Mouse (Mus musculus) hindbrain, embryonic 11.5 days (tissue): ENCODE results near the gene Tcf7l2. TPM values are rescaled to one million over a fixed set of nuclear protein-coding genes. Genes with fewer than 3 reads are reported as not detected.

Source experiments
- ATAC-seq: fragments of 200-750 bp; cut with Nextera tagmentation; 2 replicates; pipeline ENCODE4 v1.8.0; 2017; ENCODE audit warnings: mild to moderate bottlenecking, moderate TSS enrichment, moderate library complexity; ENCODE audit not compliant: low FRiP score
- DNase-seq: peaks from one replicate; pipeline ENCODE4 v3.0.0-alpha.2; 2015; ENCODE audit warnings: low spot score
- H3K27ac ChIP-seq: fragments of 300-500 bp; sonication (generic); 2 replicates; pipeline ENCODE4 v1.5.1; 2014; ENCODE audit warnings: mild to moderate bottlenecking, low read depth, low read length
- H3K27me3 ChIP-seq: fragments of 300-500 bp; sonication (generic); 2 replicates; pipeline ENCODE4 v1.6.1; 2014; ENCODE audit warnings: mild to moderate bottlenecking, low read length, moderate library complexity, mixed read lengths; ENCODE audit not compliant: control insufficient read depth, insufficient read depth
- H3K36me3 ChIP-seq: fragments of 300-500 bp; sonication (generic); 2 replicates; pipeline ENCODE4 v1.6.1; 2014; ENCODE audit warnings: mild to moderate bottlenecking, low read length, moderate library complexity, mixed read lengths; ENCODE audit not compliant: control insufficient read depth, insufficient read depth
- H3K4me1 ChIP-seq: fragments of 300-500 bp; sonication (generic); replicated peaks from 2 replicates; pipeline ENCODE4 v1.6.1; 2014; ENCODE audit warnings: low read length, mixed read lengths; ENCODE audit not compliant: control insufficient read depth, insufficient read depth
- H3K4me2 ChIP-seq: fragments of 300-500 bp; sonication (generic); replicated peaks from 2 replicates; pipeline ENCODE4 v1.6.1; 2014; ENCODE audit warnings: mild to moderate bottlenecking, low read depth, low read length
- H3K4me3 ChIP-seq: fragments of 300-500 bp; sonication (generic); 2 replicates; pipeline ENCODE4 v1.5.1; 2014; ENCODE audit warnings: low read depth, low read length
- H3K9ac ChIP-seq: fragments of 300-500 bp; sonication (generic); 2 replicates; pipeline ENCODE4 v1.6.1; 2014; ENCODE audit warnings: low read depth, low read length
- H3K9me3 ChIP-seq: fragments of 300-500 bp; sonication (generic); 2 replicates; pipeline ENCODE4 v1.6.1; 2016; ENCODE audit warnings: low read length; ENCODE audit not compliant: control insufficient read depth
- WGBS: fragments of 180-500 bp; shearing (Covaris S2); extraction: QIAGEN DNeasy Blood & Tissue Kit; methylation state at CpG from one replicate; pipeline ENCODE4 v1.1.7; 2014; 5-methylcytosine and 5-hydroxymethylcytosine counted together
- polyA plus RNA-seq: library from polyadenylated mRNA; unstranded; fragments of >200 nt; fragmentation: Nextera tagmentation; extraction: Ambion mirVana; gene quantifications from 2 replicates; pipeline ENCODE4 v1.2.1, GENCODE M21; 2014

Tcf7l2 gene
- polyA plus RNA-seq, 1 experiment from 2014 or later: 76.9 TPM

- Histone ChIP-seq H3K27ac (no peak overlapping the region), H3K27me3 (peaks cover 6% of the 10 kb centered on the region; the same call in 1 of the 2 replicates), H3K9me3 (no peaks in the 10 kb centered on the region), H3K4me2 (no peak overlapping the region), H3K36me3 (no peaks in the 10 kb centered on the region), H3K9ac (no peak overlapping the region), H3K4me1 (peaks cover 5% of the 10 kb centered on the region), H3K4me3 (no peak overlapping the region)
- DNase-seq: no peak
- ATAC-seq: no peak
- 40% methylated on average over 12 of the region's 12 CpGs for WGBS
These were observed 161.2 kb downstream of the Tcf7l2 start for GRCm38 (mm10) chr19:55902573-55903385.

- Histone ChIP-seq H3K27ac (no peak overlapping the region), H3K9ac (no peak overlapping the region), H3K27me3 (no peaks in the 10 kb centered on the region), H3K4me2 (no peak overlapping the region), H3K9me3 (no peaks in the 10 kb centered on the region), H3K4me3 (no peak overlapping the region), H3K36me3 (peaks cover 3% of the 10 kb centered on the region; the same call in 1 of the 2 replicates), H3K4me1 (no peaks in the 10 kb centered on the region)
- no peak for ATAC-seq
- DNase-seq: peak; percentile 42
- 62% methylated on average over 7 of the region's 7 CpGs for WGBS
These were observed 167.4 kb downstream of the Tcf7l2 start for GRCm38 (mm10) chr19:55909039-55909438.

GRCm38 (mm10) chr19:55911941-55912340 lies 170.3 kb downstream of the Tcf7l2 start:
- no peaks in the 10 kb centered on the region for H3K27me3 ChIP-seq
- no peak overlapping the region for H3K27ac ChIP-seq
- DNase-seq (no peak), ATAC-seq (no peak)
- peaks cover 3% of the 10 kb centered on the region; the same call in 1 of the 2 replicates for H3K36me3 ChIP-seq
- H3K4me2 ChIP-seq: no peak overlapping the region
- no peak overlapping the region for H3K9ac ChIP-seq
- no peak overlapping the region for H3K4me3 ChIP-seq
- WGBS: 96% methylated on average over 8 of the region's 8 CpGs
- H3K4me1 ChIP-seq: no peaks in the 10 kb centered on the region
- H3K9me3 ChIP-seq: no peaks in the 10 kb centered on the region

DNA sequence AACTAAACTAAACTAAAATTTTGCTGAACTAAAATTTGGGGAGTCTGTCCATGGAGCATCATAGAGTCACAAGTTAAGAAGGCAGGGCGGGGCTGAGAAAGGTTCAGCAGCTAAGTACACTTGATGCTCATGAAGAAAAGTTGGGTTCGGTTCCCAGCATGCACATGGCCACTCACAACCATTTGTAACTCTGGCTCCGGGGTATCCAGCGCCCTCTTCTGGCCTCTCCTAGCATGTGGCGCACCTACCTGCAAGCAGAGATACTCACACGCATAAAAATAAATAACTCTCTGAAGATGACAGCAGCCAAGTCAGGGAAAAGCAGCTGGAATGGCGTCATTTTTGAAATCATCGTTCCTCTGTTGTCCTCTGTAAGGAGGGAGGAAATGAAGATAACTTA lies 171.2 kb downstream of the Tcf7l2 start:
- Histone ChIP-seq H3K27me3 (no peaks in the 10 kb centered on the region), H3K36me3 (peaks cover 5% of the 10 kb centered on the region; the same call in 1 of the 2 replicates)

DNA sequence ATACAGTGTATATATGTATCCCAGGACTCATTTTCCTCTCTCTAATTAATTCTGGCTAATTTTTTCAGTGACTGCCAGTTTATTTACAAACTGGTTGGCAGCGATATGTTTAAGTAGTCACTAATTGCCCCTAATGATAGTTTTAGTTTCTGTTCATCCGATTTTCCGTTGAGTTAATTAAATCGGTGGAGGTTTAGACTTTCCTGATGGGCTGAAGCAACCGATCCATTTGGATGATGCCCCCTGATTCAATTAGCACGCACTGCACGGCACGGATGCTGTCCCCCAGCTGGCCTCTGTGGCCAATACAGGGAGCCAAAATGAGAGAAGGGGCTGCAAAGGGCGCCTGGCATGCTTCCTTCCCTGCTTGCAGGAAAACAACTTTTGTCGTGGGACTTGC lies 172.0 kb downstream of the Tcf7l2 start:
- Histone ChIP-seq H3K27me3 (no peaks in the 10 kb centered on the region), H3K4me1 (no peaks in the 10 kb centered on the region), H3K4me2 (no peak overlapping the region), H3K9ac (no peak overlapping the region), H3K27ac (no peak overlapping the region), H3K4me3 (no peak overlapping the region), H3K9me3 (no peaks in the 10 kb centered on the region), H3K36me3 (peaks cover 5% of the 10 kb centered on the region; the same call in 1 of the 2 replicates)
- no peak for DNase-seq
- ATAC-seq: no peak
- WGBS: 89% methylated on average over 10 of the region's 10 CpGs

More for the DNA sequence above, 171.2 kb downstream of the Tcf7l2 start:
- no peaks in the 10 kb centered on the region for H3K9me3 ChIP-seq
- H3K4me2 ChIP-seq: no peak overlapping the region
- H3K9ac ChIP-seq: no peak overlapping the region
- ATAC-seq (no peak), DNase-seq (no peak)
- no peaks in the 10 kb centered on the region for H3K4me1 ChIP-seq
- no peak overlapping the region for H3K4me3 ChIP-seq
- no peak overlapping the region for H3K27ac ChIP-seq
- WGBS: 94% methylated on average over 8 of the region's 8 CpGs

DNA sequence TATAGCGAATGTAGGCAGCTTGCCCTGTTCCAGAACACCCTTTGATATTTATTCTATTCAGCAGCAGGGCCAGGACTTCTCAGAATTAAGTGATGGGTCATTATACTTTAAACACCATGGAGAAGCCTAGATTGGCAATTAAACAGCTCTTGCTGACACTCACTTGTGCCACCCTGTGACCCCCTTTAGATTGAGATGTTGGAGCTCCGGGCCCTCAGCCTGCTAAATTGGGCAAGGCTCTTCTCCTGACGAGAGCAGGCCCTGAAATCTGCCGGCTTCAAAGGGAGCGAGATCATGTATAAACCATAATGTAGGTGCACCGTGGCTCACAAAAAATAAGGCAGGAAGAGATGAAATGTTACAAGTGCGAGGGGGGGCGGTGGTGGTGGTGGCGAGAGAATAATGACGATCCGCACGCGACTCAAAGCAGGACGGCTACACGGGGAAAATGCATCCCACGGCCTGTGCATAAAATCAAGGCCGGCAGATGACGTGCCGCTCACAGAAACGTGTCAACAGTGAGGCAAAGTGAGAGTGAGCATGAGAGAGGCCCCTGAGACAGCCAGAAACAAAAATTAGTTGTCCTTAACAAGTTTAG lies 173.1 kb downstream of the Tcf7l2 start:
- H3K9me3 ChIP-seq: no peaks in the 10 kb centered on the region
- ATAC-seq: no peak
- H3K4me3 ChIP-seq: no peak overlapping the region
- no peak overlapping the region for H3K27ac ChIP-seq
- no peak overlapping the region for H3K4me2 ChIP-seq
- 84% methylated on average over 20 of the region's 20 CpGs for WGBS
- DNase-seq: no peak
- H3K9ac ChIP-seq: no peak overlapping the region
- peaks cover 5% of the 10 kb centered on the region; the same call in 1 of the 2 replicates for H3K36me3 ChIP-seq
- no peaks in the 10 kb centered on the region for H3K27me3 ChIP-seq
- no peaks in the 10 kb centered on the region for H3K4me1 ChIP-seq

DNA sequence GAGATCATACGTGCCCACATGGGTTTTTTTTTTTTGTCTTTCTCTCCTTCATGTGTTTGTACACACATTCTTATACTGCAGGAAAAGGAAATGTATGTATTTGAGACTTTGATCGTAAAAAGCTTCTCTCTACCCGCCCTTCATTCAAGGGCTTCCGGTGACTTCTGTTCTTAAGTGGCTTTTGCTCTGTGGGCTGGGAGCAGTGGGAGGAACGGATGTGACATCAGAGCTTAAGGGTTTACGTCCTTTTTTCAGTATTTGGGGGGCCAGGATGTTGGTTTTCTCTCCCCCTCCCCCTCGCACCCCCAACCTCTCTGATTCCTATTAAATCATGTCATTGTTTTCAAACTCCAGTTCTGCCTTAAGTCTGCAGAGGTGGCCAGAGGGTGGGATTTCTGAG lies 173.9 kb downstream of the Tcf7l2 start:
- Histone ChIP-seq H3K4me1 (no peaks in the 10 kb centered on the region), H3K36me3 (peaks cover 5% of the 10 kb centered on the region; the same call in 1 of the 2 replicates), H3K27ac (no peak overlapping the region), H3K4me2 (no peak overlapping the region), H3K4me3 (no peak overlapping the region), H3K9me3 (no peaks in the 10 kb centered on the region), H3K9ac (no peak overlapping the region), H3K27me3 (no peaks in the 10 kb centered on the region)
- DNase-seq (no peak), ATAC-seq (no peak)
- 91% methylated on average over 7 of the region's 7 CpGs for WGBS

DNA sequence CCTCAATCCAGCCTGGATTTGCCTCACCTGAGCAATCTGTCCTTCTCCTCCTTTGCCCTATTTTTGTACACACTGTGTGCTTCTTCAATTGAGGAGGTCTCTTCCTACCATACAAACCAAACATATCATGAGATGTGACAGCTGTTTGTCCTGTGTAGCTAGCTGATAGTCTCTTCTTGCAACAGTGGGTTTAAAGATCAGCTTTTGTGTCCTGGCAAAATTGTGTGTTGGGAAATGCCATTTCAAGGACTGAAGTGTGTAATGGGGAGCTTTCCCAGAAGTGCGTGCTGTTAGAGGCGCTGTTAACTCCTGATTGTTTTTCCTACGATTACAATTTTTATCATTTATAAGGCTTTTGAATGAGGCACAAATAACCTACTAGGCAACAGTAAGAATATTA lies 174.6 kb downstream of the Tcf7l2 start:
- Histone ChIP-seq H3K9ac (no peak overlapping the region), H3K9me3 (no peaks in the 10 kb centered on the region), H3K4me2 (no peak overlapping the region), H3K27ac (no peak overlapping the region), H3K36me3 (peaks cover 5% of the 10 kb centered on the region; the same call in 1 of the 2 replicates), H3K4me3 (no peak overlapping the region), H3K27me3 (no peaks in the 10 kb centered on the region), H3K4me1 (no peaks in the 10 kb centered on the region)
- no peak for ATAC-seq
- 98% methylated on average over 3 of the region's 3 CpGs for WGBS
- no peak for DNase-seq
